Mouse (Mus musculus) CH12.LX (cell line): ENCODE measurements around the gene Map3k12. TPM values are rescaled to one million over a fixed set of nuclear protein-coding genes. Genes with fewer than 3 reads are reported as not detected.

Experiments used
- DNase-seq: peaks from one replicate; pipeline ENCODE4 v3.0.0-alpha.2; 2013; ENCODE audit errors: extremely low read depth
- H3K27ac ChIP-seq: 2 replicates; pipeline ENCODE4 v1.5.1; 2012; ENCODE audit warnings: low read depth, mild to moderate bottlenecking, control low read depth, moderate library complexity; ENCODE audit not compliant: insufficient read depth
- H3K27me3 ChIP-seq: replicated peaks from 2 replicates; pipeline ENCODE3; 2012; ENCODE audit warnings: inconsistent platforms
- H3K36me3 ChIP-seq, 2 experiments: replicated peaks in 1 of 2; 2 replicates each; pipeline versions ENCODE3 to v1.6.1; 2012; ENCODE audit warnings: inconsistent platforms in 1 of 2, low read length in 1 of 2, mild to moderate bottlenecking in 1 of 2, mixed read lengths in 1 of 2, moderate library complexity in 1 of 2; ENCODE audit not compliant: control insufficient read depth in 1 of 2, insufficient read depth in 1 of 2
- H3K4me1 ChIP-seq, 2 experiments: 2 replicates each; pipeline ENCODE4 v1.6.1; 2012; ENCODE audit warnings: inconsistent platforms in 1 of 2, moderate library complexity in 1 of 2; ENCODE audit not compliant: insufficient read depth in 2 of 2, control insufficient read depth in 1 of 2
- H3K4me2 ChIP-seq: 2 replicates; pipeline ENCODE4 v1.6.1; 2012; ENCODE audit warnings: low read depth, mild to moderate bottlenecking, control low read depth; ENCODE audit not compliant: poor library complexity, insufficient read depth, severe bottlenecking
- H3K4me3 ChIP-seq, 3 experiments: fragments of 150-350 bp in 1 of 3; sonication (generic) in 1 of 3; replicated peaks in 1 of 3; 2 replicates each; pipeline versions ENCODE3 to v1.5.1; 2011 to 2012; ENCODE audit warnings: low read depth in 2 of 3, low read length in 2 of 3, mild to moderate bottlenecking in 2 of 3, moderate library complexity in 2 of 3, control low read depth in 1 of 3, improper control_type of control experiment in 1 of 3, inconsistent platforms in 1 of 3, mixed read lengths in 1 of 3; ENCODE audit not compliant: poor library complexity in 1 of 3
- H3K79me2 ChIP-seq: replicated peaks from 2 replicates; pipeline ENCODE4 v1.6.1; 2012; ENCODE audit warnings: mild to moderate bottlenecking, moderate library complexity; ENCODE audit not compliant: control insufficient read depth, poor library complexity, insufficient read depth, severe bottlenecking; ENCODE audit errors: extremely low read depth
- H3K9ac ChIP-seq: 2 replicates; pipeline ENCODE4 v1.6.1; 2012; ENCODE audit warnings: low read depth, mild to moderate bottlenecking, control low read depth, moderate library complexity; ENCODE audit not compliant: insufficient read depth
- H3K9me3 ChIP-seq: replicated peaks from 2 replicates; pipeline ENCODE3; 2012; ENCODE audit warnings: low read length, inconsistent platforms, mixed read lengths
- CHD2 ChIP-seq: IDR thresholded peaks from 2 replicates; pipeline ENCODE4 v1.6.1; 2011; ENCODE audit warnings: low read length, improper control_type of control experiment
- E2F4 ChIP-seq: IDR thresholded peaks from 2 replicates; pipeline ENCODE4 v1.6.1; 2011; ENCODE audit warnings: low read depth, low read length, improper control_type of control experiment; ENCODE audit not compliant: insufficient replicate concordance
- ETS1 ChIP-seq: conservative IDR thresholded peaks from 2 replicates; pipeline ENCODE4 v1.6.1; 2012; ENCODE audit warnings: low read depth, mild to moderate bottlenecking, inconsistent platforms, low read length, improper control_type of control experiment, moderate library complexity
- IRF4 ChIP-seq: IDR thresholded peaks from 2 replicates; pipeline ENCODE4 v1.6.1; 2014; ENCODE audit warnings: low read depth, mild to moderate bottlenecking, inconsistent platforms, low read length, improper control_type of control experiment
- JUN ChIP-seq: IDR thresholded peaks from 2 replicates; pipeline ENCODE4 v1.6.1; 2011; ENCODE audit warnings: low read depth, mild to moderate bottlenecking, low read length, improper control_type of control experiment, moderate library complexity; ENCODE audit not compliant: insufficient read depth
- JUND ChIP-seq: conservative IDR thresholded peaks from 2 replicates; pipeline ENCODE4 v1.6.1; 2011; ENCODE audit warnings: low read depth, low read length, improper control_type of control experiment
- MXI1 ChIP-seq: IDR thresholded peaks from 2 replicates; pipeline ENCODE4 v1.6.1; 2011; ENCODE audit warnings: mild to moderate bottlenecking, low read depth, low read length, improper control_type of control experiment
- PAX5 ChIP-seq: IDR thresholded peaks from 2 replicates; pipeline ENCODE4 v1.6.1; 2012; ENCODE audit warnings: low read length, inconsistent platforms, mixed read lengths
- POLR2A ChIP-seq: IDR thresholded peaks from 2 replicates; pipeline ENCODE4 v1.6.1; 2011; ENCODE audit warnings: low read depth, mild to moderate bottlenecking, improper control_type of control experiment, low read length
- RAD21 ChIP-seq: IDR thresholded peaks from 2 replicates; pipeline ENCODE4 v1.6.1; 2011; ENCODE audit warnings: low read depth, mild to moderate bottlenecking, low read length, improper control_type of control experiment, moderate library complexity
- RCOR1 ChIP-seq: conservative IDR thresholded peaks from 2 replicates; pipeline ENCODE4 v1.6.1; 2012; ENCODE audit warnings: low read depth, mild to moderate bottlenecking, inconsistent platforms, low read length, improper control_type of control experiment
- SIN3A ChIP-seq: IDR thresholded peaks from 2 replicates; pipeline ENCODE4 v1.6.1; 2012; ENCODE audit warnings: low read length, improper control_type of control experiment, inconsistent platforms
- SMC3 ChIP-seq: IDR thresholded peaks from 2 replicates; pipeline ENCODE4 v1.6.1; 2011; ENCODE audit warnings: low read depth, low read length, improper control_type of control experiment
- USF1 ChIP-seq: IDR thresholded peaks from 2 replicates; pipeline ENCODE4 v1.6.1; 2014; ENCODE audit warnings: low read depth, mild to moderate bottlenecking, inconsistent platforms, low read length, improper control_type of control experiment
- ZMIZ1 ChIP-seq: IDR thresholded peaks from 2 replicates; pipeline ENCODE4 v1.6.1; 2012; ENCODE audit warnings: low read depth, mild to moderate bottlenecking, inconsistent platforms, low read length, improper control_type of control experiment
- ZNF384 ChIP-seq: IDR thresholded peaks from 2 replicates; pipeline ENCODE4 v1.6.1; 2012; ENCODE audit warnings: low read depth, low read length, improper control_type of control experiment, inconsistent platforms
- dilution Hi-C: fragments of 300-500 bp; cut with MboI; formaldehyde crosslinking; loops from 2 replicates; pipeline ENCODE4 v1.14.3; 2020; ENCODE audit warnings: low sequenced_read_pairs; ENCODE audit not compliant: extremely low pct_unique_long_range_greater_than_20kb, extremely low pct_ligation_motif_present
- in situ Hi-C: fragments of 300-500 bp; cut with MboI; formaldehyde crosslinking; loops from 3 replicates; pipeline ENCODE4 v1.14.3; 2019; ENCODE audit warnings: low sequenced_read_pairs, low pct_ligation_motif_present, low pct_unique_long_range_greater_than_20kb, mixed read lengths
- polyA plus RNA-seq: library from polyadenylated mRNA; unstranded; fragments of >175 nt; gene quantifications from 2 replicates; pipeline ENCODE4 v1.2.1, GENCODE M21; 2012; ENCODE audit warnings: low read depth; ENCODE audit not compliant: insufficient read length
- total RNA-seq, 2 experiments: library from RNA; depleted of rRNA; stranded (reverse); fragments of 300-350 nt in 1 of 2; fragments of >200 nt in 1 of 2; gene quantifications; 2 replicates each; pipeline ENCODE4 v1.2.3; 2012 to 2014

The Map3k12 gene
- total and polyA plus RNA-seq, 3 experiments: 1.5 to 3.0 (median 2.3) TPM

DNA sequence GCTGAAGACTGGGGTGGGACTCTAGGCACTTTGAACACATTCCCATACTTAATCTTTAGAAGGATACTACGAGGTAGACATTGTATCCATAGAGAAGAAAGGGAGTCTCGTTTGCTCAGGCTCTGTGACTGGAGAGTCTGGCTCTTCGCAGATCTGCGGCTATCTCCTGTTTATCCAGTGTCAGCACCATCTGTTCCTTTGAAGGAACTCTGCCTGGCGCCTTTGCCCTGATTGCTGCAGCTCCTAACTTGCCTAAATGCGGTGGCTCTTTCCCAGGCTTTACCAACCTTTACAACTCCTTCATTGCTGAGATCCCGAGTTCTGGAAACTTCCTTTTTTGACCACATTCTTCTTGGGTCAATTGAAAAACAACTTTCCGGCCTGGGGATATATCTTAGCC, 67.5 kb downstream of the Map3k12 start:
- Histone ChIP-seq H3K36me3 (no peaks in the 10 kb centered on the region), H3K4me1 (peaks cover 0 to 3% of the 10 kb centered on the region in 2 experiments; a peak in 1 of 4 replicates), H3K27me3 (peaks cover 43% of the 10 kb centered on the region), H3K9me3 (no peaks in the 10 kb centered on the region), H3K79me2 (no peaks in the 10 kb centered on the region), H3K4me2 (no peak overlapping the region), H3K9ac (no peak overlapping the region), H3K27ac (no peak overlapping the region), H3K4me3 (no peak overlapping the region)
- dilution Hi-C loops: no loop called here
- no peak for TF ChIP-seq ZNF384
- no peak for TF ChIP-seq ZMIZ1
- TF ChIP-seq MXI1: no peak
- no peak for TF ChIP-seq RAD21
- no peak for TF ChIP-seq E2F4
- no peak for TF ChIP-seq SMC3
- no peak for TF ChIP-seq POLR2A
- TF ChIP-seq USF1: no peak
- TF ChIP-seq JUN: no peak
- TF ChIP-seq JUND: no peak
- no peak for TF ChIP-seq RCOR1
- no peak for TF ChIP-seq IRF4
- TF ChIP-seq SIN3A: no peak
- TF ChIP-seq PAX5: no peak
- TF ChIP-seq CHD2: no peak
- no peak for TF ChIP-seq ETS1
- in situ Hi-C loops: no loop called here
- DNase-seq: no peak

Other genes with a start within 250 kb of the Map3k12 start
- not detected in 2 replicates for gene Gm9918, start 246.5 kb downstream of the Map3k12 start, total RNA-seq (2012; rRNA removed)
- not detected in 2 replicates for gene Gm9918, start 246.5 kb downstream of the Map3k12 start, total RNA-seq (2014; rRNA removed)
- gene Gm9918, start 246.5 kb downstream of the Map3k12 start, polyA plus RNA-seq: not detected in 2 replicates
- 31.1 and 37.1 TPM in 2 replicates for gene Mfsd5, start 237.6 kb downstream of the Map3k12 start, total RNA-seq (2012; rRNA removed)
- 43.7 and 51.8 TPM in 2 replicates for gene Mfsd5, start 237.6 kb downstream of the Map3k12 start, total RNA-seq (2014; rRNA removed)
- gene Mfsd5, start 237.6 kb downstream of the Map3k12 start, polyA plus RNA-seq: 76.2 and 90.6 TPM in 2 replicates
- 51.0 and 64.6 TPM in 2 replicates for gene Espl1, start 220.8 kb downstream of the Map3k12 start, total RNA-seq (2012; rRNA removed)
- gene Espl1, start 220.8 kb downstream of the Map3k12 start, total RNA-seq (2014; rRNA removed): 41.0 and 41.3 TPM in 2 replicates
- 80.7 and 110 TPM in 2 replicates for gene Espl1, start 220.8 kb downstream of the Map3k12 start, polyA plus RNA-seq
- gene Pfdn5, start 190.9 kb downstream of the Map3k12 start, total RNA-seq (2012; rRNA removed): 265 and 269 TPM in 2 replicates
- 296 and 371 TPM in 2 replicates for gene Pfdn5, start 190.9 kb downstream of the Map3k12 start, total RNA-seq (2014; rRNA removed)
- 356 and 502 TPM in 2 replicates for gene Pfdn5, start 190.9 kb downstream of the Map3k12 start, polyA plus RNA-seq
- gene Myg1, start 185.4 kb downstream of the Map3k12 start, total RNA-seq (2012; rRNA removed): 105 and 126 TPM in 2 replicates
- gene Myg1, start 185.4 kb downstream of the Map3k12 start, total RNA-seq (2014; rRNA removed): 121 and 133 TPM in 2 replicates
- gene Myg1, start 185.4 kb downstream of the Map3k12 start, polyA plus RNA-seq: 132 and 166 TPM in 2 replicates
- 95.5 and 98.3 TPM in 2 replicates for gene Aaas, start 166.3 kb downstream of the Map3k12 start, total RNA-seq (2012; rRNA removed)
- gene Aaas, start 166.3 kb downstream of the Map3k12 start, total RNA-seq (2014; rRNA removed): 107 and 126 TPM in 2 replicates
- gene Aaas, start 166.3 kb downstream of the Map3k12 start, polyA plus RNA-seq: 241 and 266 TPM in 2 replicates
- 0.04 TPM in 1 of 2 replicates, not detected in the other for gene Sp7, start 149.9 kb downstream of the Map3k12 start, total RNA-seq (2012; rRNA removed)
- not detected in 2 replicates for gene Sp7, start 149.9 kb downstream of the Map3k12 start, total RNA-seq (2014; rRNA removed)
- gene Sp7, start 149.9 kb downstream of the Map3k12 start, polyA plus RNA-seq: not detected in 2 replicates
- gene Sp1, start 110.9 kb downstream of the Map3k12 start, total RNA-seq (2012; rRNA removed): 23.3 and 23.5 TPM in 2 replicates
- gene Sp1, start 110.9 kb downstream of the Map3k12 start, total RNA-seq (2014; rRNA removed): 22.3 and 27.1 TPM in 2 replicates
- 25.6 and 31.8 TPM in 2 replicates for gene Sp1, start 110.9 kb downstream of the Map3k12 start, polyA plus RNA-seq
- gene Amhr2, start 71.7 kb downstream of the Map3k12 start, total RNA-seq (2012; rRNA removed): not detected in 2 replicates
- not detected in 2 replicates for gene Amhr2, start 71.7 kb downstream of the Map3k12 start, total RNA-seq (2014; rRNA removed)
- gene Amhr2, start 71.7 kb downstream of the Map3k12 start, polyA plus RNA-seq: not detected in 2 replicates
- 34.5 and 36.4 TPM in 2 replicates for gene Prr13, start 58.0 kb downstream of the Map3k12 start, total RNA-seq (2012; rRNA removed)
- gene Prr13, start 58.0 kb downstream of the Map3k12 start, total RNA-seq (2014; rRNA removed): 26.1 and 32.2 TPM in 2 replicates
- 94.8 and 131 TPM in 2 replicates for gene Prr13, start 58.0 kb downstream of the Map3k12 start, polyA plus RNA-seq
- gene Pcbp2, start 46.5 kb downstream of the Map3k12 start, total RNA-seq (2012; rRNA removed): 263 and 281 TPM in 2 replicates
- gene Pcbp2, start 46.5 kb downstream of the Map3k12 start, total RNA-seq (2014; rRNA removed): 308 and 379 TPM in 2 replicates
- gene Pcbp2, start 46.5 kb downstream of the Map3k12 start, polyA plus RNA-seq: 1,350 and 1,545 TPM in 2 replicates
- not detected in 2 replicates for gene Gm10337, start 13.3 kb downstream of the Map3k12 start, total RNA-seq (2012; rRNA removed)
- gene Gm10337, start 13.3 kb downstream of the Map3k12 start, total RNA-seq (2014; rRNA removed): not detected in 2 replicates
- not detected in 2 replicates for gene Gm10337, start 13.3 kb downstream of the Map3k12 start, polyA plus RNA-seq
- 75.6 and 95.5 TPM in 2 replicates for gene Tarbp2, start 1.1 kb upstream of the Map3k12 start, total RNA-seq (2012; rRNA removed)
- gene Tarbp2, start 1.1 kb upstream of the Map3k12 start, total RNA-seq (2014; rRNA removed): 53.1 and 62.2 TPM in 2 replicates
- 105 and 136 TPM in 2 replicates for gene Tarbp2, start 1.1 kb upstream of the Map3k12 start, polyA plus RNA-seq
- 0.76 and 1.0 TPM in 2 replicates for gene Npff, start 7.9 kb upstream of the Map3k12 start, total RNA-seq (2012; rRNA removed)
- 0.82 and 1.1 TPM in 2 replicates for gene Npff, start 7.9 kb upstream of the Map3k12 start, total RNA-seq (2014; rRNA removed)
- gene Npff, start 7.9 kb upstream of the Map3k12 start, polyA plus RNA-seq: 2.1 and 2.7 TPM in 2 replicates
- not detected in 2 replicates for gene Gm28047, start 108.0 kb upstream of the Map3k12 start, total RNA-seq (2012; rRNA removed)
- gene Gm28047, start 108.0 kb upstream of the Map3k12 start, total RNA-seq (2014; rRNA removed): not detected in 2 replicates
- not detected in 2 replicates for gene Gm28047, start 108.0 kb upstream of the Map3k12 start, polyA plus RNA-seq
- 8.2 and 8.6 TPM in 2 replicates for gene Atf7, start 108.4 kb upstream of the Map3k12 start, total RNA-seq (2012; rRNA removed)
- 4.3 and 6.7 TPM in 2 replicates for gene Atf7, start 108.4 kb upstream of the Map3k12 start, total RNA-seq (2014; rRNA removed)
- 30.7 and 31.9 TPM in 2 replicates for gene Atf7, start 108.4 kb upstream of the Map3k12 start, polyA plus RNA-seq
- 571 and 589 TPM in 2 replicates for gene Atp5g2, start 155.3 kb upstream of the Map3k12 start, total RNA-seq (2012; rRNA removed)
- gene Atp5g2, start 155.3 kb upstream of the Map3k12 start, total RNA-seq (2014; rRNA removed): 281 and 297 TPM in 2 replicates
- 33.9 and 35.0 TPM in 2 replicates for gene Atp5g2, start 155.3 kb upstream of the Map3k12 start, polyA plus RNA-seq
- 2.7 and 8.5 TPM in 2 replicates for gene Calcoco1, start 205.1 kb upstream of the Map3k12 start, total RNA-seq (2012; rRNA removed)
- gene Calcoco1, start 205.1 kb upstream of the Map3k12 start, total RNA-seq (2014; rRNA removed): 3.6 and 4.5 TPM in 2 replicates
- 7.6 and 9.7 TPM in 2 replicates for gene Calcoco1, start 205.1 kb upstream of the Map3k12 start, polyA plus RNA-seq